In the genomic region with DNA sequence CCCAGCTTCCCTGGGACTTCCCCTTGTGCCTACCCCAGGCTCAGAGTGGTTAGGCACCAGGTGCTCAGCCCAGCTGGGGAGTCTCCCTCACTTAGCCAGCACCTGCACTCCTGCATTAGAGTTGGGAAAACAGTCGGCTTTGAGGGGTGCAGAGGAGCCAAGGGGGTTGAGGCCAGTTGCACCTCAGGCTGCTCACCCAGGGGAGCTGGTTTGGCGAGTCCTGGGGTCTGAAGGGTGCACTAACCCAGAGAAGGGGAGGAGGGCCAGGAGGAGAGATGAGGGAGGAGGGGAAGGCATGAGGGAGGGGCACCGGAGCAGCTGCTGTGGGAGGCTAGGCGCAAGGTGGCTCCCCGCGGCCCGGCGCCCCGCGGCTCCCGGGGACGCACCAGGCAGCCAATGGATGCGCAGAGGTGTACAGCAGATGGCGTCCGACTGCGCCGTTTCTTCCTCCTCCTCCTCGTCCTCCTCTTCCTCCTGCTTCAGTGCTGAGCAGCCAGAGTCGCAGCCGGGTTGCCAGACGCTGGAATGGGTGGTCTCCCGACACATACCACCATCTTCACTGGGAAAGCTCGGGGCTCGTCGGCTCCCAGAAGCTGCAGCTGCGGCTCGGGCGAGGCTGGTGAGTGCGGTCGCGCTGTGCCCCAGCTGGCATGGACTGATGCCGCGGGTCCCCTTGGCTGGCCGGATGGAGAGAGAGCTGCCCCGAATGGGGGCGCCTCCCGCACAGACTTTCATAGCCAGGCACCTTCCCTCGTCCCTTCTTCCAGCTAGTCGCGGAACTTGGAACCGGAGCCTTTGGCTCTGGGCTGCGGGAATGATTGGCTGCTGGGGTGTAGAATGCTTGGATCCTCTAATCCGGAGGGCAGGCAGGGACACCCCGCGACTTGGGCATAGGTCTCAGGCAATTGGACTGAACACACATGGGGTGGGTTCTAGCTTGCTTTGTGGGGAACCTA, we compare ENCODE assay signal across 9 mouse cellular contexts. TPM values are rescaled to one million over a fixed set of nuclear protein-coding genes. Genes with fewer than 3 reads are reported as not detected.
A peak's percentile ranks its signal among the peaks of the same experiment; 100 is the strongest.
DNase-seq lines count a peak whose midpoint lies in the region; ATAC-seq lines count a peak whose summit lies in the region.
"Had no signal": no experiment of that assay in that cellular context is flagged by ENCODE, and none has a peak within 500 bp of the region (broad histone marks: within the 10 kb centered on the region; RNA-seq: fewer than 3 reads in every experiment).

Gene Thsd7b (plus strand): TSS at position 321 of the 956 bp plus-strand sequence.

- H3K9ac ChIP-seq in kidney, embryonic 15.5 days = peak within 1 kb of the TSS; percentile 26; the same call in 1 of the 2 replicates
- H3K9ac ChIP-seq: liver, embryonic 15.5 days had no signal

- no peaks in the 10 kb centered on the region for H3K36me3 ChIP-seq in kidney, embryonic 15.5 days
- H3K36me3 ChIP-seq: liver, embryonic 15.5 days had no signal

- H3K27me3 ChIP-seq in kidney, embryonic 15.5 days = peaks cover 45% of the 10 kb centered on the region

- H3K4me2 ChIP-seq in kidney, embryonic 15.5 days = peak within 1 kb of the TSS; percentile 94
- H3K4me2 ChIP-seq: liver, embryonic 15.5 days had no signal

- H3K4me3 ChIP-seq in kidney, embryonic 15.5 days (replicated peaks) = peak within 1 kb of the TSS; percentile 54
- H3K4me3 ChIP-seq: liver, embryonic 15.5 days had no signal

- H3K9me3 ChIP-seq in kidney, embryonic 15.5 days (replicated peaks) = no peaks in the 10 kb centered on the region
- H3K9me3 ChIP-seq: liver, embryonic 15.5 days had no signal

- ATAC-seq in kidney, embryonic 15.5 days (replicated peaks; ENCODE audit: low FRiP score) = peak; percentile 82

- peaks cover 9% of the 10 kb centered on the region for H3K4me1 ChIP-seq in kidney, embryonic 15.5 days
- H3K4me1 ChIP-seq: liver, embryonic 15.5 days had no signal

- no peak for DNase-seq in kidney, postnatal 25 days
- DNase-seq in cerebellum, postnatal 14 days = peak; percentile 34 to 48
- DNase-seq in frontal cortex, postnatal 36 days (ENCODE audit: low spot score in 2 of 2) = peak; percentile 49 to 53
- DNase-seq in left cerebral cortex, adult 11 months (ENCODE audit: low spot score) = peak; percentile 28
- DNase-seq in neural tube, embryonic 10.5 days (ENCODE audit: extremely low spot score, low spot score) = peak; percentile 60
- DNase-seq in adipocyte (ENCODE audit: low spot score) = no peak
- DNase-seq in natural killer cell, adult 2 months (ENCODE audit: low spot score in 2 of 2) = no peak

- WGBS in kidney, embryonic 15.5 days = under 1% methylated on average over 45 of the region's 45 CpGs

- no peak within 1 kb of the TSS for H3K27ac ChIP-seq in kidney, embryonic 15.5 days
- H3K27ac ChIP-seq: liver, embryonic 15.5 days had no signal

RNA-seq across cellular contexts. Expression of gene Thsd7b, which starts in this region (rescaled TPM):
- 0.77 and 1.2 TPM in 2 replicates for polyA plus RNA-seq in kidney, embryonic 15.5 days (2015; fragmentation: Nextera tagmentation; extraction: Ambion mirVana)

Comparison
In these comparisons a context has a peak if more than half of its experiments do, and no peak if none do; other contexts are left out.
1. DNase-seq: peak in cerebellum, postnatal 14 days (2 of 2), frontal cortex, postnatal 36 days (2 of 2), left cerebral cortex, adult 11 months (single experiment) and neural tube, embryonic 10.5 days (single experiment); none in kidney, postnatal 25 days (0 of 2), adipocyte (single experiment) and natural killer cell, adult 2 months (0 of 2).